Mouse (Mus musculus) kidney, adult 18-20 months (tissue): ENCODE data around the gene Coro1c.
A peak's percentile ranks its signal among the peaks of the same experiment; 100 is the strongest.

Experiments used
- DNase-seq: peaks from one replicate; pipeline ENCODE4 v3.0.0; 2021

Coro1c gene

GRCm38 (mm10) chr5:113826619-113827018 is 81.9 kb downstream of the Coro1c start:
- DNase-seq, result no peak

GRCm38 (mm10) chr5:113825558-113825957 is 83.0 kb downstream of the Coro1c start:
- DNase-seq, result no peak

DNA sequence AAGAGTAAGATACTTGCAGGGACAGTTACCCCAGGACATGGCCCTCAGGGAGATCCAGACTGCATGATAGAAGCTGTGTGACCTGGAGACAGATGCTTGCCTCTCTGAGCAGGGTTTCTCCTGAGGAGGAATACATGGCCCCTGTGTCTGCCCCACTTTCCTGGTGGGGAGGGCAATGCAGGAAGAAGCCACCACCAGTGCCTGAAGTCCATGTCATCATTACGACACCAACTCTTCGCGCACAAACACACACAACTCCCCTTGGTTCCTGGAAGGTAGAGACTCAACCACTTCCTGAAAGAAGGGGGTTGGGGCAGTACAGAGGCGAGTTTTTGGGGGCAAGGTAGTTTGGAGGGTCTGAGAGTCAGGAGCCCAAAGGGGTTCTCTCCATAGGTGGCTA is 84.3 kb downstream of the Coro1c start:
- DNase-seq, result no peak

- DNase-seq, result no peak
Measured at GRCm38 (mm10) chr5:113818572-113818971, 90.0 kb downstream of the Coro1c start.

GRCm38 (mm10) chr5:113815638-113816152 is 92.9 kb downstream of the Coro1c start:
- DNase-seq, result peak; percentile 71

DNA sequence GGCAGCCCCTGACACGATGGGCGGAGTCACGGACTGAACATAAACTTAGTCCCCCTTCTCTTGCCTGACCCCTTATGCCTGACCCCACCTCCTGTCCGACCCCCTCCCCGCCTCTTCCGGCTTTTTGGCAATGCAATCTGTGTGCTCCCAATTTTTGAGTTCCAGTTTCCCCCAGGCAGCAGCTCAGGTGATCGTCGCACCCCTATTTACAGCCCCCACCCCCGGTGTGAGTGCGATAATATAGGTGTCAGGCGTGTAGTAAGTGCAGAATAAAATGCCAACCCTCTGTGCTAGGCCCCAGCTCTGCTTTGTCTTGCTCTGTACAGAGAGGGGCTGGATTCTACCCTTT is 93.5 kb downstream of the Coro1c start:
- no peak for DNase-seq

- DNase-seq, result no peak
Measured at GRCm38 (mm10) chr5:113814111-113815040, 94.2 kb downstream of the Coro1c start.

DNA sequence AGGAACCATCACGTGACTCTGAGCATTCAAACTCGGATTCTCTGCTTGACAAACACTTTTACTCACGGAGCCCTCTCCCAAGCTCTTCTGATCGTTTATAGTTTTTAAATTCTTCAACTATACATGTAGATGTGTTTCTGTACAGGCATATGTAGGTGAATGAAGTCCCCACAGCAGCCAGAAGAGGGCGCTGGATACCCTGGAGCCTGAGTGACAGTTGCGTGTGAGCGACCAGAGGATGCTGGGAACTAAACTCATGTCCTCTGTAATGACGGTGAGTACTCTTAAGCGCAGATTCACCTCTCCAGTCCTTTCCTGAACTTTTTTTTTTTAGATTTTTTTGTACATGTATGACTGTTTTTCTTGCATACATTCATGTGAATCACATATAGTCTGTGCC is 95.0 kb downstream of the Coro1c start:
- peak; percentile 34 for DNase-seq

DNA sequence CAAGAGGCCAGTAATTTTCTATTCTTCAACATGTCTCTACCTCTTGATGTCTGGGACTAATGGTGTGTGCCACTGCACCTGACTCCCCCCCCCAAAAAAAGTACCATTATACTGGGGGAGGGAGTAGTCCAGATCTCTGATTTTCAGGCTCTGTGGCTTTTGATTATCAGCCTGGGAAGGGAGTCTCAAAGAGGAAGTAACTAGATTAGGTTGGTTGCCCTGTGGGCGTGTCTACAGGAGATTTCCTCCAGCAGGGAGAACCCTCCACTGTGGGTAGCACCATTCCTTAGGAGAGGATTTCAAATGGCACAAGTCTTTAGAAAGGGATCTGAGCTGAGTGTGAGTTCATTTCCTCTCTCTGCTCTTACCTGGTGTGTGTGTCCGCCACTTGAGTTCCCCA is 95.9 kb downstream of the Coro1c start:
- DNase-seq, result no peak

DNA sequence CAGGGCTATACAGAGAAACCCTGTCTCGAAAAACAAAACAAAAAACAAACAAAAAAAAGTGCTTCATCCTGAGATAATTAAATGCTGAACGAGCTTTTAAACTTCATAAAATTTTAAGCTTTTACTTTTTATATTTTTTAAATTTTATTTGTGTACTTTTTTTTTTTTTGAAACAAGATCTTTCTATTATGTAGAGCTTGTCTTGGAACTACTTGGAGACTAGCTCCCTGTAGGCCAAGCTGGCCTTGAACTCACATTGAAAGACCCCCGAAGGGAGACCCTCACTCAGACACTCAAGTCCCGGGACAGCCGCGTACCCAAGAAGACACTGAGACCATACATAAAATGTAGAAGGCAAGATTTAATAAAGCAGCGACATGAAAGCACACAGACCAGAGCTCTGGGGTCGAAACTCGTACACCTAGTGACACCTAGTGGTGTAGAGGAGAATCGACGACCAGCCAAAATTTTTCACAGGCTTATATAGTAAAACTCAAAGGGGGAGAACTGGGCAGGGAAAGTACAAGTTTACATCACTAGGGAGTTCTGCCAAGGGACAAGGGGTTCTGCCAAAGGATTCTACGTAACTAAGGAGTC is 96.6 kb downstream of the Coro1c start:
- peak; percentile 47 for DNase-seq

DNA sequence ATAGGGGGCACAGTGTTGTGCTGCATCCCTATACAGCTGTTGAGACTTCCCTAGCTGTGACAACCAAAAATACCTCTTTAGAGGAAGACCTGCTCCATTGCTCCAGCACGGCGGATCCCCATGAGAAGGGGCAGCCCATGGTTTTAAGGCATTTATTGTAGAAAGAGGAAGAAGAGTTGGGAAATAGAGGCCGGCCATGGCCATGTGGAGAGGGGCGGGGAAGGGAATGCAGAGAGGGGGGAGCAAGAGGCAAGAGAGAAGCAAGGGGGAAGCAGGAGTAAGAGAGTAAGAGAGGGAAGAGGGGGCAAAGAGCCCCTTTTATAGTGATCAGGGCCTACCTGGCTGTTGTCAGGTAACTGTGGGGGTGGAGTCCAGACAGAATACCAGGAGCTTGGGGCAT is 98.4 kb downstream of the Coro1c start:
- no peak for DNase-seq

GRCm38 (mm10) chr5:113808177-113808576 is 100.4 kb downstream of the Coro1c start:
- no peak for DNase-seq

GRCm38 (mm10) chr5:113807712-113808111 is 100.8 kb downstream of the Coro1c start:
- no peak for DNase-seq

DNA sequence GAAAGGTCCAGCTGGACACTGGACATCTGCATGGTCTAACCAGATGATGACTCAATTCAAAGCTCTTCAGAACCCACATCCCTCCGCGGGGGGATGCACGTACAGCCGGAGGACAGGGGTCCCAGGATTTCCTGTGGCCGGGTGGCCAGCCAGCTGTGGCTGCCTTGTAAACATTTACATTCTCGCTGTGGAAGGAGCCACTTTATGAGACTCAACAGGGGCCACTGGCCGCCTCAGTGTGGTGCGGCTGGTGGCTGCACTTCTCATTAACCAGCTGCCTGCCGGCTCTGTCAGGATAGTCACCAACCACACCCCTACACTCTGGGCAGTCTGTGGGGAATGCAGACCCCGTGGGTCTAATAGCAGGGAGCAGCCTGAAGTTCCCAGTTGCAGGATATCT is 102.1 kb downstream of the Coro1c start:
- DNase-seq, result no peak

GRCm38 (mm10) chr5:113805301-113805700 is 103.3 kb downstream of the Coro1c start:
- DNase-seq, result no peak

DNA sequence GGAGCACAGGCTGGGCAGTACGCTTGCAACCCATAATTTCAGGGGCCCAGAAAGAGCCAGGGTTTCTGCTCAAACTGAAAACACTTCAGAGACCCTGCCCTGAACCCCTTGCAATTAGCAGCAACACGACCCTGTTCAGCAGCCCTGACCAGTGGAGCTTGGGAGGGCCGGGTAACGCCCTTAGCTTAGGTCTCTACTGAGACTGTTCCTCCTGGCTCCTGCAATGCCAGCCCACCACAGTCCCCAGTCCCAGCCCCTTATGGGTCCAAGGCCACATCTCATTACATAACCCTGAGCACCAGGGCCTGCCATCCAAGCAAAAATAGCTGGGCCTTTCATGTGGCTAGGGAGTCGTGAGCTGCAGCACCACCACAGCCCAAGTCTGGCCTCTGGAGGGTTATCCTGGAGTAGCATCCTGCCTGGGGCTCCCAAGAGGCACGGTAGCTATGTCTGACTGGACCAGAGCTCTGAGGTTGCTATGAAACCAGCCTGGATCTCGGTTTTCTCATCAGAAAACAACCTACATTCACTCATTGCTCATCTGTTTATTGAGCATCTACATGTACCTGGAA is 104.1 kb downstream of the Coro1c start:
- no peak for DNase-seq

- peak; percentile 42 for DNase-seq
Measured at GRCm38 (mm10) chr5:113800280-113800679, 108.3 kb downstream of the Coro1c start, which contains the start of gene Tmem119. Gene Tmem119, minus strand, starts transcription at chr5:113800516.

DNA sequence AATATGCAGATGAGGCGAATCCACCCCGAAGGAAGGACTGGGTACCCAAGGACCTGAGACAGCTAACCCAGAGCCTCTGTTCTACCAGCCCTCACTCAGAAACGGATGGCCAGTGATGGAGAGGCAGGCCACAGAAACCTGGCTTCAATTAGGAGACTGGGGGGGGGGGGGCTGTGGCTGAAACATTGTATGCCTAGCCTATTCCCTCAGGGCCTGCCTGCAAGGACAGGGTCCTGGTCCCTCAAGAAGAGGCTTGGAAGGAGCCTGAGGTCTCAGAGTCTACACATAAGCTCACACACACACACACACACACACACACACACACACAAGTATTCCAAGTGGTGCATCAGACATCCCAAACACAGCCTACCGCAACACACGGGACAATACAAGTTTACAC is 108.9 kb downstream of the Coro1c start:
- no peak for DNase-seq

DNA sequence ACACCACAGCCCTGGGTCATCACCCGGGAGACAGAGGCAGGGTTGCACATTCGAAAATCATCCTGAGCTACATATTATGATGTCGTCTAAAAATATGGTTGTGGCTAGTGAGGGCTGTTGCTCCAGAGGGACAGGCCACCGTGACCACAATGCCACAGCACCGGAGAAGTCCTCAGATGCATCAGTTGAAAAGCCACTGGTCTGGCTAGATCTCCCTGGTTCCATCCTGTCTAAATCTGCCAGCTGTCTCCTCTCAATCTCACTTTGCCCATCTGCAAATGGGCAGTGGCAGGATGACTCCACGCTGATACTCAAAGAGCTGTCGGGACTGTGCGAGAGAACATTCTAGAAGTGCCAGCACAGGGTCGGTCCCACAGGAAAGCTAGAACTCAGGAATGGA is 110.0 kb downstream of the Coro1c start:
- no peak for DNase-seq

GRCm38 (mm10) chr5:113797149-113797882 is 111.2 kb downstream of the Coro1c start:
- no peak for DNase-seq

DNA sequence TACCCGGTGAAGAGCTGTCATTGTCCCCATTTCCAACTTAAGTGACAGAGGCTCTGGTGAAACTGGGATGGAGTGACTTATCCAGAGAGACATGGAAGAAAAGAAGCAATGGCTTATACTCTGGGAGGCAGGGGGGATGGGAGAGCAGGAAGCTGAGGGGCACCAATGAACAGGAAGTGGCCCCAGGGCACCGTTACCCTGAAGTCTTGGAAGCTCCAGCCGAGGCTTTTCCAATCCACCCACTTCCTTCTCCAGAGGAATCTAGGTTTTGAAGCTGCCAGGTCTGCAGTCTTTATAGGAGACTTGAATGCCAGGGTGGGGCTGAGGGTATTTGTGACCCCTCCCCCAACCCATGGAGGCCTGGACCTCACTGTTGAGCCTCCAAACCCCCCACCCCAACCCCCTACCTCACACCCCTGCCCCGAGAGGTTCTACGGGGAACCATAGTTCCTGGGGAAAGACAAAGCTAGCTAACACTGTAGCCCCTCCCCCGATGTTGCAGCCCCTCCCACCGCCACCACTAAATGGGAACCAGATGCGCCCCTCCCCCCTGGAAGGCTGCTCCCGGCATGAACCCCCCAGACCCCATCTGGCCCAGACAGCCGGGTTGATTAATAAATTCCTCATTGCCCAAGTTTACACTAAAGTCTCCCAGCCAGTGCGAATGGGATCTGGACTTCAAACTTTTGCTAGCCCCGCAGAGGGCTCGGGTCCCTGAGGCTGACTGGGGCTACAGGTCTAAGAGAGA is 112.0 kb downstream of the Coro1c start:
- no peak for DNase-seq
